Mouse (Mus musculus): ENCODE results near the gene Map3k3.

Gene Map3k3

DNA sequence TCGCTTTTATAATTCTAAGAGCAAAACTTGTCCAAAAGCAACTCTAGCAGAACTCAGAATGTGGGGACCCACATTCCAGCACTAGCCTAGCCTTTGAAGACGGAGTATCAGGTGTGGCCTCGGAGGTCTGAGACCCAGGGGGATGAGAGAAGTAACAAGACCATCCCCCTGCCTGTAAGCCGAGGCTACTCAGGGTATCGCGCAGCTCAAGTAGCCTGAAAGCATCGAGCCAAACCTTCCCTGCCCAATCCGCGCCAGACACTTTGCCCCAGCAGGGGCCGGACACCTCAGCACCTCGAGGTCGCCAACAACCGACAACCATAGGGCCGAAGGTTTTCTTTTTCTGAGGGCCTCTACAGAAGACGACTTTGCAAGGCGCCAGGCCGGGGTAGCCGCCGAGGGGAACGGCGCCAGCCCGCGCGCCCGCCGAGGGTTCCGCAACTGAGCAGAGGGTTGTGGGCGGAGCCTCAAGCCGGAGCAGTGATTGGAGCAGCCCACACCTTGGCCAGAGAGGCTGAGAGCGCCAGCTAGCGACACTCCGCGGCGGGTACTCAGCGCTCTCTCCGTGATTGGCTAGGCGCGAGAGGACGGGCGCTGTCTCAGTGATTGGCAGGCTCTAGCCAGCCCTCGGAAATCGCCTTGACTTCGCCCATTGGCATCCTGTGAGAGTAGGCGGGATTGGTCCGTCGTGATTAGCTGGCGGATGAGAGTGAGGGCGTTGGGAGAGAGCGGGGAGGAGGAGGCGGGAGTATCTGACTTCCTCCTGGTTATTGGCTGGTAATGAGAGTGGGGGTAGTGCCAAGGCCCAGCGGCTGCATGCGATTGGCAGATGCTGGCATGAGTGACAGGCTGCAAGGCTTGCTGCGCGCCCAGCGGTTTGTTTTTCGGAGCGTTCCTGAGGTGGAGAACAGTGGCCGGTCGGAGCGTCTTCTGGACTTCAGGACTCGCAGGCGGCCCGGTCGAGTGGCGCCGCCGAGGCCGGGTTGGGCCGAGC, at the start of gene Map3k3:
Map3k3 (plus strand) TSS at position 906 of the 994 bp plus-strand sequence.
- DNase-seq (ENCODE audit: low spot score): peak; percentile 99

GRCm38 (mm10) chr11:106034986-106035385, 49.4 kb upstream of the Map3k3 start:
- DNase-seq (ENCODE audit: low spot score): no peak

DNA sequence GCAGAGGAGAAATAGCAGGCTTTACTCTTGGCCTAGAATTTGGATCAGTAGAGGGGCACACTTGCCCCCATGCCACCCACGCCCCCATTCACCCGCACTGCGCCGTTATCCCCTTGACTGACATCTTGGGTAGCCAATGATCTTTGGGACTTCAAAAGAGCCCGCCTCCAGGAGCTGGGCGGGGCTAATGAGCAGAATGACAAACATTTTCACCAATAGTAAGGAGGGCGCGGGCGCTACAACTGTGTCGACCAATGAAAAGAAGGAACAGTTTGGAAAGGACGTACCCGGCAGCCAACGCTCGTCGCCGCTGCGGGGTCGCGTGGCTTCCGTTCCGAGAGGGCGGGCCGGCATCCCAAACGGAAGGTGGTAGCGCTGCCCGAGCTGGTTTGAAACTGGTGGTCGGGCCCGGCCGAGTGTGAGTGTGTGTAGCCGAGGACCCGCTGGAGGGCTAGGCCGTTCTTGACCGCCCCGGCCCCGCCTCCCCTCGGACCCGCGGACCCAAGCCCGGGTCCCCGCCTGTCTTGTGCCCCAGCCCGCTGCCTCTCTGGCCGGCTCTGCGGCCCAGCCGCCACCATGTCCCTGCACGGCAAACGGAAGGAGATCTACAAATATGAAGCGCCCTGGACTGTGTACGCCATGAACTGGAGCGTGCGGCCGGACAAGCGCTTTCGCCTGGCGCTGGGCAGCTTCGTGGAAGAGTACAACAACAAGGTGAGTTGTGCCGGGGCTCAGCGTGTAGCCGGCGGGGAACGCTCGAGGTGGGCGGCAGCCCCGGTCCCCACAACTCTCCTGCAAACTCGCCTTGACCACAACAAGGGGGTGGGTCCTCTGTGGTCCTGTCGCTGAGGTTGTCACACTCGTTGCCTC, 47.6 kb upstream of the Map3k3 start, which contains the start of gene Dcaf7:
Dcaf7 (plus strand) TSS at position 325 of the 870 bp plus-strand sequence.
- peak; percentile 95 for DNase-seq (ENCODE audit: low spot score)

DNA sequence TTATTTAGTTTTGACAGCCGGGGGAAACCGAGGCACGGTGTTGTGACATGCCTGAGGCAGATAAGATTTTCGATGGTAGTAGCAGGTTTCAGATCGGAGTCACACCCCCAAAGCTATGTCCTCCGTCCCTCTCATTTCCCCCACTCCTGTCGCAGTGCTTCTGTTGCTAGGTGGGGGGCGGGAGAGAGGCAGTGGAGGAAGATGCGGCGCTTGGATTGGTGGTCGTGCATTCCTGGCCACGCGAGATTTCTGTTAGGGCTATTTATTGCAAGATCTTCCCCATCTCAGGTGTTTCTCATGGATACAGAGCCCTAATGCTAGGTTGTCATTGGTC, 47.0 kb upstream of the Map3k3 start:
- no peak for DNase-seq (ENCODE audit: low spot score)

GRCm38 (mm10) chr11:106044349-106044748, 40.1 kb upstream of the Map3k3 start:
- DNase-seq (ENCODE audit: low spot score): no peak

GRCm38 (mm10) chr11:106045256-106045655, 39.2 kb upstream of the Map3k3 start:
- no peak for DNase-seq (ENCODE audit: low spot score)

- DNase-seq (ENCODE audit: low spot score): no peak
These were observed 38.6 kb upstream of the Map3k3 start for GRCm38 (mm10) chr11:106045780-106046179.

DNA sequence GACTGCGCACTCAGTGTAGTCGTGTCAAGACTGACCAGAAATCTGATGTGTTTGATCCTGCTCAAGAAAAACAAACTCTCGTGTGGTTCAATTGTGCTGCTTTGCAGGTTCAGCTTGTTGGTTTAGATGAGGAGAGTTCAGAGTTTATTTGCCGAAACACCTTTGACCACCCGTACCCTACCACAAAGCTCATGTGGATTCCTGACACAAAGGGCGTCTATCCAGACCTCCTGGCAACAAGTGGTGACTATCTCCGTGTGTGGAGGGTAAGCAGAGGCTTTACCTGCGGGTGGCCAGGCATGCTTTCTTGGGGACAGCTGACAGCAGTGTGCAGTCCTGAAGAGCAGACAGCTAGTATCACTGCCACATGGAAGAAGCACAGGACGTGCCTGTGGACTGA, 37.8 kb upstream of the Map3k3 start:
- no peak for DNase-seq (ENCODE audit: low spot score)

- DNase-seq (ENCODE audit: low spot score): no peak
These were observed 30.5 kb upstream of the Map3k3 start for GRCm38 (mm10) chr11:106053921-106054320.

DNA sequence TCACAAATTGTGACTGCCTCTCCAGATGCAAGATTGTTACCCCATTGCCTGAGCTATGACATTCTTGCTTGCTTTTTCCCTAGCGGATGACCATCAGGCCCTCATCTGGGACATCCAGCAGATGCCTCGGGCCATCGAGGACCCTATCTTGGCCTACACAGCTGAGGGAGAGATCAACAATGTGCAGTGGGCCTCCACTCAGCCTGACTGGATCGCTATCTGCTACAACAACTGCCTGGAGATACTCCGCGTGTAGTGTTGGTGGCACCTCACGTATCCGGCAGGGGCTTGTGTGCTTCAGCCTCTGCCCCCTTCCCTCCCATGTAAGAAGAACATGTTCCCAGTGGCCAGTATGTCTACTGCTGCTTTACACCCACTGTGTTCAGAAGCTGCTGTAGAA, 29.8 kb upstream of the Map3k3 start:
- no peak for DNase-seq (ENCODE audit: low spot score)

DNA sequence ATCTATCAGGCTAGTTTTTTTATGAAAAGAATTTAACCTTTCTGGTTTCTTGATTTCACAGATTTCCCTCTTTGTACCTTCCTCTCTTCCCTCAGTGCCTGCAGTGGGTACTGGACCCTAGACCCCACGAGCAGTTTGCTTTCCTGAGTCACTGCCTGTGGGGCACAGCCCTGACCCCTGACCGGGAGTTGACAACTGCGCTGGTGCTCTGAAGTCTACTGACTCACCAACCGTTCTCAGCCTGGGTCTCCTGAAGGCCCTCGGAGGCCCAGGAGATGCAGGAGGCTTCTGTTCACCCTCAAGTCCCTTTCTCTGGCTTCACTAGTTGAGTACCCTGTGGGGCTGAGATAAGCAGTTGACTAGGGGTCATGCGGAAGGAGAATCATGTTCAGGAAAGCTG, 29.1 kb upstream of the Map3k3 start:
- DNase-seq (ENCODE audit: low spot score): no peak

GRCm38 (mm10) chr11:106056819-106057491, 27.5 kb upstream of the Map3k3 start:
- no peak for DNase-seq (ENCODE audit: low spot score)

DNA sequence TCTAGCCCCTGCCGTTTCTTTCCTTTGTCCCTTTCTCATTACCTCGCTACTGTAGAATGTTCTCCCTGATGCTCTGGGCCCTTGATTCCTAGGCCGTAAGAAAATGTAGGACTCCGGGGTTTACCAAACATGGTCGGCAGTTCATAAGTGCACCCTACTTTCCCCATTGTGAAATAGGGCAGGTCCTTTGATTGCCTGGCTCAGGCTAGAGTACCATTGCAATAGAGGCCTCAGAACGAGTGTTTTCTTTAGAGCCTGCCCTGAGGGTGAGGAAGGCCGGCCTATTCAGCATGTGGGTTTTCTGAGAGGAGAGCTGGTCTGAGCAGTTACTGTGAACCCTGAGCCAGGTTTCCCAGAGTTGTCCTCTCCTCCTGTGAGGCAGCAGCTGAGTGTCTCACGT, 26.4 kb upstream of the Map3k3 start:
- DNase-seq (ENCODE audit: low spot score): no peak

DNA sequence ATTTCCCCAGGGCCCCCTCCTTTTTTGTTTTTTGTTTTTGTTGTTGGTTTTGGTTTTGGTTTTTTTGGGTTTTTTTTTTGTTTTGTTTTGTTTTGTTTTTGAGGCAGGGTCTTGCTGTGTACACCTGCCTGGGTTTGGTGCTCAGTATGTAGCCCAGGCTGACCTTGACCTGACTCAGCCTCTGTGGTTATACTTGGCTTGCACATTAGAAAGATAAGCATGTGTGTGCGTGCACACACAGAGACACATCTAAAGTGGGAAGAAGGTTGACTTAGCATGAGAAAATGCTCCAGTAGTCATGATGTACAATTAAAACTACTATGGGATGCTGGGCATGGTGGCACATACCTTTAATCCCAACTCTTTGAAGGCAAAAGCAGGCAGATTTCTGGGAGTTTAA, 23.9 kb upstream of the Map3k3 start:
- no peak for DNase-seq (ENCODE audit: low spot score)

DNA sequence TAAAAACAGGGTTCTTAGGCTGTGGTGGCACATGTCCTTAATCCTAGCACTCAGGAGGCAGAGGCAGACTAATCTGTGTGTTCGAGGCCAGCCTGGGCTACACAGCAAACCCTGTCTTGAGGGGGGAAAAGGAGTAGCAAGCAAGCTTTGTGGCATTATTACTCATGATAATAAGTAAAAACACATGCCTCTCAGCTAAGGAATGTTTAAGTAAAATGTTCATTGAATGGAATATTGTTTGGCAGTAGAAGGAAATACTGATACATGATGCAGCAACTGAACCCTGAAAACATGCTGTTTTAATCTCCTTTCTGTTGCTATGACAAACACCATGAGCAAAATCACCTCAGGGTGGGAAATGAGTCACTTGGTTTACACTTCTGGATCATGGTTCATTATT, 23.1 kb upstream of the Map3k3 start:
- DNase-seq (ENCODE audit: low spot score): no peak

GRCm38 (mm10) chr11:106063756-106064155, 20.7 kb upstream of the Map3k3 start:
- no peak for DNase-seq (ENCODE audit: low spot score)

- DNase-seq (ENCODE audit: low spot score): no peak
These were observed 19.1 kb upstream of the Map3k3 start for GRCm38 (mm10) chr11:106065073-106065922.

DNA sequence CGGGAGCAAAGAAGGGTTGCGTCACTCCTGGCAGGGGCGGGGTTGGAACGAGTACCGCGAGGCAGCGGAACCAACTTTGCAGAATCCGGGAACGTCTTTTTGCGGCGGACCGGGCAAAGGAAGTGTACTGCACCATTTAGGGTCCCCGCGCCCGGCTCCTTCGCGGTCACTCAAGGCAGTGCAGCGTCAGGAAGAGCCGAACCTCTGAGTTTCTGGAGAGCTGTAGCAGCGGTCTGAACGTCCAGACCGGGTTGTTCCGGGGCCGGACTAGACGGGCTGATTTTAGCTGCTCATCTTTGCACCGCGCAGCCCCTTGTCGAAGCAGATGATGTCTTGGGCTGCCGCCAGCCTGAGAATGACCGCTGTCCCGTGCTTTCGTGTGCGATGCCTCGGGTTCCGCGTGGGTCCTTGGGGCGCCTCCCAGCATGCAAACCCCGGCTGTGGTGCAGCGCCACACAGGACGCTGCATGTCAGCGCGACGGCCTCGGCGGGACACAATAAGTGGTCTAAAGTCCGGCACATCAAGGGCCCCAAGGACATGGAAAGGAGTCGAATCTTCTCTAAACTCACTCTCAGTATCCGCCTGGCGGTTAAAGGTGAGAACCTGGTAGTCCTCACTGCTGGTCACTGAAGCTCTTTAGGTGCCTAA, 18.4 kb upstream of the Map3k3 start, which contains the start of gene Taco1:
Taco1 (plus strand) TSS at position 139 of the 649 bp plus-strand sequence.
- peak; percentile 96 for DNase-seq (ENCODE audit: low spot score)

DNA sequence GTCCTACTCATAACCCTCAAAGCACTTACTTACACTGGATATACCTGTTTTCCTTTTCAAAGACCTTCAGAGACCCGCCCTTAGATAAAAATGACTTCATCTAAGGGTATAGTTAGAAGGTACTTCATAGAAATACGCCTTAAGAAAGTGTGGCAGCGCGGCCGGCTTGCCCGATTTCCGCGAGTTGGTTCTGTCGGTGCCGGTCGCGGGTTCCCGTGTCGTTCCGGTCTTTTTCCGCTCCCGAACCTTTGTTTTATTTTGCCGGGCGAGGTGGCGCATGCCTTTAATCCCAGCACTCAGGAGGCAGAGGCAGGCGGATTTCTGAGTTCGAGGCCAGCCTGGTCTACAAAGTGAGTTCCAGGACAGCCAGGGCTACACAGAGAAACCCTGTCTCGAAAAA, 17.8 kb upstream of the Map3k3 start:
- peak; percentile 28 for DNase-seq (ENCODE audit: low spot score)

DNA sequence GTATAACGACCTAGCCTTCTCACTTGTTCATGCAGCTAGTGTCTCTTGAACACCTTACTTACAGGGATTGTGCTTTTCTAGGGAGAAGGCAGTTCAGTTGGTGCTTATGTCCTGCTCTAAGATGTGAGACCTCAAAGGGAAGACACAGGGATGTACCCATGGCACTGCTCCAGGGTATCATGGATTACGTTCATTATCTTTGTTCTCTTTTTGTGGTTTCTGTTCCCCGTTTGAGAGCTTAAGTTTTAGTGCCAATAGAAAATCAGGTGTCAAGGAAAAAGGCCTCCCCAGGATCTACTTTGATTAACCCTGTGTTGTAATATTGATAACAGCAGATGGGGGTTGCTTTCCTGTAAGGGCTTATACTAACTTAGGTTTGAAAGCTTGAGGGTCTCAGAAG, 10.6 kb upstream of the Map3k3 start:
- no peak for DNase-seq (ENCODE audit: low spot score)

GRCm38 (mm10) chr11:106076321-106076720, 8.1 kb upstream of the Map3k3 start:
- peak; percentile 78 for DNase-seq (ENCODE audit: low spot score)

Data from urinary bladder, postnatal 14 days (tissue).